Mouse (Mus musculus) brain, embryonic 18.5 days (tissue): ENCODE results near the gene Pcsk4.
A peak's percentile ranks its signal among the peaks of the same experiment; 100 is the strongest.

Experiments used
- DNase-seq: peaks from one replicate; pipeline ENCODE4 v3.0.0-alpha.2; 2012; ENCODE audit warnings: low read depth, low spot score

The Pcsk4 gene

DNA sequence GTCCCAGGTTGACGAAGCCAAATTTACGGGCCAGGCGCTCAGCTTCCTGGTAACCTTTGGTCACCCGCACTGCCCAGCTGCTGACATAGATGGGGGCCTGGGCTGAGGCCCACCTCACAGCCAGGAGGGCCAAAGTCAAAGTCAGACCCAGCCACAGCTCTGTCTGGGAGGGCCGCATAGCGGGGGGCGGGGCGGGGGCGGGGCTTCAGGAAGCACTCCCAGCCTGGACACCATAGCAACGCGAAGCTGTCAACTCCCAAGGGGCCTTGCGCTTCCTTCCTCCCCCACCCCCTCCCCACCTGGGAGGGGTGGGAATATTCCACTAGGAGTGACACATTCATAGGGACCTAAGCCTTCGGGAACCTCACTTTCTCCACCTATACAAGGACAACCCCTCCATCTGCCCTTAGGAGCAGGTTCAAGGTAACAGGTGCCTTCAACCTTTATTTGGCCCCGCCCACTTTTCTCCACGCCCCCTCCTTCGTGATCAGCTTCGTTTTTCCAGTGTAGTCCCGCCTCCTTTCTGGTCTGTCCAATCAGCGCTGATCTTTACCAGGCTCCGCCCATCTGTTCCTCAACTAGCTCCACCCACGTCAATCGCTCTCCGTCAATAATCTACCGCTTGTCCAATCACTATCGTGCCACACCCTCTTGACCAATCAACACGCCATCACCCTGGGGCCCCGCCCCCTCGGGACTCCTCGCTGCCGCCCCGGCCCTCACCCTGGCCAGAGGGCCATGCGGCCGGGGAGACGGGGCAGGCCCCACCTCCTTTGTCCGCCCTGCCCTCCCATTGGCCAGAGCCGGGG, at the start of gene Pcsk4, which contains the start of gene Reep6:
TSS of gene Pcsk4 (minus strand) at position 226 of the 809 bp plus-strand sequence.
TSS of gene Reep6 (plus strand) at position 681 of the 809 bp plus-strand sequence.
- DNase-seq, result peak; percentile 90

- DNase-seq, result no peak
Observed at GRCm38 (mm10) chr10:80377716-80378115, 48.4 kb upstream of the Pcsk4 start.

DNA sequence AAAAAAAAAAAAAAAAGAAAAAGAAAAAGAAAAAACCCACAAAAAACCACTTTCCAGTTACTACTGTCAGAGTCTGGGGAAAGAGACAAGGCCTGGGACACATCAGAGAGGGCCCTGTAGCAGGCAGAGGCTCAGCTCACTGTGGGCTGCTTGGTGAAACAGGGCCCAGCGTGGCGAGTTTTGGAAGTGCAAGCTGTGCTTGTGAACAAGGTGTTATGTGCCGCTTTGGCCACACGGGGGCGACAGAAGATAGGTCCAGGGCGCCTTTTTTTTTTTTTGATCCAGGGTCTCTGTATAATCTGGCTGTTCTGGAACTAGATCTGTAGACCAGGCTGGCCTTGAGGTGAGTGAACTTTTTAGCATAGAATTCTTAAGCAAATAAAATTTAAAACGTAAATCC, 46.9 kb upstream of the Pcsk4 start:
- no peak for DNase-seq

DNA sequence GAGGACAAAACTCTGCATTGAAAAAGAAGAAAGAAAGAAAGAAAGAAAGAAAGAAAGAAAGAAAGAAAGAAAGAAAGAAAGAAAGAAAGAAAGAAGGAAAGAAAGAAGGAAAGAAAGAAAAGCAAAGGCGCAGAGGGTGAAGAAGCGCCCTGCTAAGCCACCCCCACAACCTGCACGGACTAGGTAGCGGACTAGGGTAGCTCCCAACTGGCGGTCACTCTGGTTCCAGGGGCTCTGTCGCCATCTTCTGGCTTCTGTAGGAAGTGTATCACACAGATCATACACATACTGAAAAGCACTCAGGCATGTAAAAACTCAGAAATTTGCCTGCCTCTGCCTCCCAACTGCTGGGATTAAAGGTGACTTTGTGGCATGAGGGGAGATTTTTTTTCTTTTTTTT, 44.8 kb upstream of the Pcsk4 start:
- no peak for DNase-seq

- DNase-seq, result no peak
Observed at GRCm38 (mm10) chr10:80372706-80373105, 43.4 kb upstream of the Pcsk4 start.

DNA sequence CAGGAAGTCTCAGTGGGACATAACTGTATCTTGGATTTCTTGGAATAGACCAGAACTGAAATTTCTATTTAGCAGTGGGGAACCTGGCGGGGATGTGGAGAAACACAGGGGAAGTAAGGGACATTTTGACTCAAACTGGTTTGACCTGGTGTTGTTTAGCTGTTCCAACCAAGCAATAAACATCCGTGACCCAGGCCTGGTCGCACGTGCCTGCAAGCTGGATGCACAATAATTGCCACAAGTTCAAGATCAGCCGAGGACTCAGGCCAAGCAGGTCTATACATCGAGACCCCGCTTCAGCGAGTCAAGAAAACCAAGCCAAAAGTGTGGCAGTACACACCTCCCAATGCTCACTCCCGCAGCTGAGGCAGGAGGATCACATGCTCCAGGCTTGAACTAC, 42.7 kb upstream of the Pcsk4 start:
- no peak for DNase-seq

DNA sequence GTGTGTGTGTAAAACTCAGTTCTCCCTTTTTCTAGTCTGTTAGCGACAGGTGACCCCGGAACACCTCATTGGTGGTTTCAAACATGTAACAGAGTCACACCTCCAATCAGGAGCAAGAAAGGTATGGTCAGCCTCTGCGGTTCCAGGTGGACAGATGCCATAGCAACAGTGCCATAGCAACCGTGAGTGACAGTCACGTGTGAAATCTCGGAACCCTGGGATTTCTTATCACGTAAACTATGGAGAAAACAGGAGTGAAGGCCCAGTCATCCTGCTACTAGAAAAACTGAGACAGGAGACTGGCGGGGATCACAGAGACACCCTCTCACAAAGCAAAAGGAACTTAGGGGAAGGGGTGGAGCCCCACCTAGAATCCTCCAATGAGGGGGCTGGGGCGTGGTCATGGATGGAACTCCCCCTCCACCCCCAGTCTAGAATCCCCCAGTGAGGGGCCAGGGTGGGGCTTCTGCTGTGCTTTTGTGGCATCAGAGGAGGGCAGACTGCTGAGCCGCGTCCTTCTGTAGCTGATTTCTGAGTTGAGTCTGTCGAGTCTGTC, 42.2 kb upstream of the Pcsk4 start:
- DNase-seq, result peak; percentile 67

DNA sequence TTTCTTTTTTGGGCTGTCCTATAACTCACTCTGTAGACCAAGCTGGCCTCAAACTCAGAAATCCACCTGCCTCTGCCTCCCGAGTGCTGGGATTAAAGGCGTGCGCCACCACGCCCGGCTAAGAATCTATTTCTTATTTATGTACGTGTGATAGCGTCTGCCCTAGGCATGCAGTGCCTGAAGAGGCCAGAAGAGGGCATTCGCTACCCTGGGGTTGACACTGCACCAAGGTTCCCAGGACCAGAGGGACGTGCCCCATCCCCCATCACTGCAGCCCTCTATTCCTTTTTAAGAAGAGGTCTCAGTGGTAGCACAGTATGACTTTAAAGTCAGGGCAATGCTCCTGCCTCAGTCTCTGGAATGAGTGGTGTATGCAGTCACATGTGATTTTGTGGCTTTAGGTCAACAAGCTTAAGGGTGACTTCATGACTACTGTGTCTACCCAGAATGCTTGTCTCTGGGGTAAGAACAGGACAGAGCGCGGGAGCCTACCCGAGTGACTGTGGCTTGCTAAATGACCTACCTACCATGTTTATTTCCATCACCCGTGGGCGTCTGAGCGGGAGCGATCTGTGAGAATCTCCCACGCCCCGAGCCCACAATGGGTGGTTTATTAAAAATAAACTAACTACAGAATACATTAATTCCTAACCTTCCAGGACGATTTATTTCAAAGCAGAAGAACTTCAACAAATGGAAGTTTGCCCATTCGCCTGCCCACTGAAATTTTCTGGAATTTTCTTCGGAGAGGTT, 40.9 kb upstream of the Pcsk4 start:
- DNase-seq, result no peak

DNA sequence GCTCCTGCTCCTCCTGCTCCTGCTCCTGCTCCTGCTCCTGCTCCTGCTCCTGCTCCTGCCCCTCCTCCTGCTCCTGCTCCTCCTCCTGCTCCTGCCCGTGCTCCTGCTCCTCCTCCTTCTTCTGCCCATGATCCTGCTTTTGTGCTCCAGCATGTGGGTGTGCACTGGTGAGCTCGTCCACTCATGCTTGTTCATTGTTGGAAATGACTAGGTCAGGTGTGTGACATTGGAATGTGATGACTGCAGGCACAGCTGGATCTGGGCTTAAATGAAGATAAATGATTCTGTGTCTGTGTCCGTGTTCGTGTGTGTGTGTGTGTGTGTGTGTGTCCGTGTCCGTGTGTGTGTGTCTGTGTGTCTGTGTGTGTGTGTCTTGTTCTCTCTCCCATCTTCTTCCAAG, 39.1 kb upstream of the Pcsk4 start:
- DNase-seq, result no peak

GRCm38 (mm10) chr10:80367954-80368353, 38.7 kb upstream of the Pcsk4 start:
- DNase-seq, result no peak

DNA sequence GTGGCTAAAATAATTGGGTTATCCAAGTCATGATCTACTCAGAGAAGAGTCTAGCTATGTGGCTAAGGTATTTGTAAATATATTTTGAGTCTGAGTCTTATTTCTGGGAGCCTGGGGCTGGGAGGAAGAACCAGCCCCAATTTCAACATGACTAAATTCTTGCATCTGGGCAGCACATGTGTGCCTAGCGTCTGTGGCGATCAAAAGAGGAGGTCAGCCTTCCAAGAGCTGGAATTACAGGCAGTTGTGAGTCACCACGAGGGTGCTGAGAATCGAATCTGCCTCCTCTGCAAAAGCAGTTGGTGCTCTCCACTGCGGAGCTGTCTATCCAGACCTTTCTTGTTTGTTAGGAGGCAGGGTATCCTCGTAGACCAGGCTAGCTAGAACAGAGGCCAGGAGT, 36.4 kb upstream of the Pcsk4 start:
- DNase-seq, result no peak

DNA sequence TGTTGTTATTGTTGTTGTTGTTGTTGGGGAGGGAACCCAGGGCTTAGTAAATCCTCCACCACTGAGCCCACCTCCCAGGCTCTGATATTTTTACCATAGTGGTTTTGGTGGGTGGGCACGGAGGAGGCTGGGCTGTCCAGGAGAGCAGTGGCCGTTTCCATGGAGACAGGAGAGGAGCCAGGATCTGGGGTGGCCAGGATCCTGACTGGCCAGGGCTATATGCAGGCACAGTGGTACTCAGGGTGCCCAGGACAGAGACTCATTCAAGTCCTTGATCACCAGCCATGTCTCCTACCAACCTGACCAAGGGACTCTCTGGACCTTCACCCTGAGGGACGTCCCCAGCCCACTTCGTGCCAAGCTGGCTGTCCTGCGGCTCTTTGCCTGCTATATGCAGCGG, 34.4 kb upstream of the Pcsk4 start:
- no peak for DNase-seq

GRCm38 (mm10) chr10:80357994-80358639, 28.8 kb upstream of the Pcsk4 start:
- no peak for DNase-seq

- no peak for DNase-seq
Observed at GRCm38 (mm10) chr10:80357336-80357735, 28.0 kb upstream of the Pcsk4 start.

DNA sequence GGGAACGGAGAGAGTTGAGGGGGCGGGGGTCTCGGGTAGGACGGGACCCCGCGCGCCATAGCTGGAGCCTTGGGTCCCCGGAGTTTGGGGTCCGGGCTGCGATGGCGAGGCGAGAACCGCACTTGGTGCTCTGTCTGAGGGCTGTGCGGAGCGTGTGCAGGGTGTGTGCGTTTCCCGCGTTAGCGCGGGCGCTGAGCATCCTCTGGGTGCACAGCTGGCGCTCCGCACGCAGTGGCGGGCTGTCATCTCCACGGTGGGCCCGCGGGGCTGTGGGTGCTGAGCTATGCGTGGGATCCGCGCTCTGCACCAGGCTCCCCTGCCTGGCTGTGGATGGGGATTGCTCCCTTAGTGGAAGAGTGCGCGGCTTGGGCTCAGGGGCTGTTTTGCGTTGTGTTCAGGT, 27.4 kb upstream of the Pcsk4 start:
- no peak for DNase-seq

DNA sequence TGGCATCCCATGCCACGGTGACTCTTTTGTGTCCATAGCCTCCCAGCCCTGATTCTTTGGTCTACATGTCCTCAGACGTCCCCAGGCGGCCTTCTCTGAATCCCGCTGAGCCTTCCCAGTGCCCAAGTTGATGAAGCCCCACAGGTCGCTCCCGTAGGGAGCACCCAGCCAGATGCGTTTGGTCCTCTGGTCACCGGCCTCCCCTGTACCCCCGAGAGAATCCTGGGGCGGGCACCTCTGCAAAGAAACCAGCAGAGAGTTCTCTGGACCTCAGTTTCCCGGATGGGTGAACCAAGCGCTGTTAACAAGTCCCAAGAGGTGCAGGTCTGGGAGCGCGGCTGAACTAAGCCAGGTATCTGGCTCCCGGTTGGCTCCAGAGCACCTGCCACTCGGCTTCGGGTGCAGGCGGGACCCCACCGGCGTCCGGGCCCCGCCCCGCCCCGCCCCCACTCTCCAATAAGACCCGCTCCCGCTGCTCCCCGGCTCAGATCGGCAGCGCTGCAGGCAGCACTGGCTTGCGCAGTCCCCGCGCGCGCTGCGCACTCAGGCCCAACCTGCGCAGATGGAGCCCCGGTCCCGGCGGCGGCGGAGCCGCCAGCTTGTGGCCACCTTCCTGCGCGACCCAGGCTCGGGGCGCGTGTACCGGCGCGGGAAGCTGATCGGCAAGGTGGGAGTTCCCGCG, 26.8 kb upstream of the Pcsk4 start, which contains the start of gene Plk5:
TSS of gene Plk5 (plus strand) at position 459 of the 682 bp plus-strand sequence.
- no peak for DNase-seq

DNA sequence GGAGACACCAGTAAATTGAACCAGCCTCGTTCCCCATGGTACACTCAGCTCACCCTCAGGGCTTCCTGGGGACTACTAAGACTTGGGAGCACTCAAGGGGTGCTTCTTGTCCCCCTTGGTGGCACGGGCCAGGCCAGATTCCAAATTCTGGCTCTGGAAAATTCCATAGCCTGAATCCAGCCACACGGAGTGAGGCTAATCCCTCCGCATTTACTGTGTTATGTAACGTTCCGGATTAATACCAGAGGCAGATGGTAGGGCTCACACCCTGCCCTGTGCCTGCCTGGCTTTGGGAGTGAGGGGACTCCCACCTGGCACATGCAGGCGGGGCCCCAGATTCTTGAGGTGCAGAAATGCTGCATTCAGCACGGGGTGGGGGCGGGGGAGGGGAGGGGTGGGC, 26.1 kb upstream of the Pcsk4 start:
- no peak for DNase-seq

- no peak for DNase-seq
Observed at GRCm38 (mm10) chr10:80352727-80353126, 23.4 kb upstream of the Pcsk4 start.

DNA sequence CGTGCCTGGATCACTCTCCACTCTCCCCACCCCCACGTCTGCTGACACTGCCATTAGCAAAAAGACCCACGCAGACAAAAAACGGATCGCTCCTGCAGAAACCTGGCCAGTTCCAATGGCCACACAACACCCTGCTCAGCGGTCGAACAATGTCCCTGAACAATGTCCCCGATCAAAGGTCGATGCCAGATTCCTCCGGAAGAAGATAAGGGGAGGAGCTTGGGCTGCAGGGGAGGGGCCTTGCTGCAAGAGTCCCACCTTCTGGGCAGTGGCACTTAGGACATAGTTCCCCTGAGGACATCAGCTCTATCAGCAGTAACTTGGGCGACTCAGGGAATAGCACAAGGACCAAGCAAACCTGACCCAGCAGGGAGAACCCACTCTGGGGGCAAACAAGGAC, 22.6 kb upstream of the Pcsk4 start:
- no peak for DNase-seq

DNA sequence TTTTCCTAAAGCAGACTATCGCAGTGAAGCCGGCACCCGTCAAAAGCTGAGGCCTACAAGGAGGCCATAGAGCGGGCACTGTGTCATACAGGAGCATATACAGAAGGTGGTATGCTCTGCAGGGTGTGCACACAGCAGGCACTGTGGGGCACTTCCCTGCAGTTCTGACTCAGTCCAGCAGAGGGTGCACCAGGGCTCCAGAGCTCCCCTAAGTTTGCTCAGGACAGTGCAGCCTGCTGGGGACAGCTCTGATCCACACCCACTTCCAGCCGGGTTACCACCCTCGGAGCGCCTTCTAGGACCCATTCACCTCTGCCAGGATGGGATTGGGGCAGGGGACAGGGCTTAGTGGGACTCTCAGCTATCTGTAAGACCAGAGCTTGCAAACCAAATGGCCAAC, 21.0 kb upstream of the Pcsk4 start:
- no peak for DNase-seq

GRCm38 (mm10) chr10:80348981-80349380, 19.7 kb upstream of the Pcsk4 start:
- no peak for DNase-seq
